Mouse (Mus musculus): Measurements from ENCODE around the gene Dock2. TPM values are rescaled to one million over a fixed set of nuclear protein-coding genes. Genes with fewer than 3 reads are reported as not detected.

Dock2 gene
- polyA plus RNA-seq, 1 experiment: not detected

DNA sequence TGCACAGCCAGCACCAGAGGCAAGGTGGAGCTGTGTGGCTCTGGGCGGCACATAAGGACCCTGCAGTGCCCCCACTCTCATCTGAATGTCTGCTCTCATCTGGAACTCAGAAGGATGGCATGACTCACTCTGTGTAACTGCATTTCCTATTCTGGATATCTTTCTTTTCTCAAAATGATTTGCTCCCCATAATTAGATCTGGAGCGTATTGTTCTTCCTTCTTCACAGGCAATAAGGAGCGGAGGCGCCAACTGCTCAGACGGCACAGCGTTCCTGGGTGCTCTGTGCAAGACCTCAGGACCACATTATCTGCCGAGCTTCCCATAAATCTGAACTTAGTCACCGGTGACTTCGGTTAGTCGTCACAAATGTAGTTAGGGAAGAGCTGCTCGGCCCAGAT is 75.4 kb downstream of the Dock2 start:
- TF ChIP-seq POLR2A (IDR thresholded peaks at IDR 0.05; ENCODE audit: insufficient read depth, low read length): no peak
- no peak for TF ChIP-seq CTCF (IDR thresholded peaks at IDR 0.05; ENCODE audit: low read depth, low read length)
- no peak for TF ChIP-seq EP300 (IDR thresholded peaks at IDR 0.05; ENCODE audit: insufficient read depth, low read depth, low read length)
- H3K9me3 ChIP-seq (replicated peaks; ENCODE audit: control insufficient read depth, insufficient read depth, low read length, poor library complexity, severe bottlenecking): no peaks in the 10 kb centered on the region
- H3K4me3 ChIP-seq (ENCODE audit: low read depth, low read length): no peak overlapping the region
- H3K36me3 ChIP-seq (ENCODE audit: control insufficient read depth, insufficient read depth, low read length, poor library complexity, severe bottlenecking): no peaks in the 10 kb centered on the region
- H3K9ac ChIP-seq (ENCODE audit: low read depth, poor library complexity, severe bottlenecking): no peak overlapping the region
- no peak overlapping the region for H3K27ac ChIP-seq (ENCODE audit: insufficient read depth, low read length)
- no peaks in the 10 kb centered on the region for H3K27me3 ChIP-seq (ENCODE audit: control insufficient read depth, insufficient read depth, low read length, poor library complexity, severe bottlenecking)
- no peaks in the 10 kb centered on the region for H3K4me1 ChIP-seq (ENCODE audit: control insufficient read depth, insufficient read depth, low read length)

DNA sequence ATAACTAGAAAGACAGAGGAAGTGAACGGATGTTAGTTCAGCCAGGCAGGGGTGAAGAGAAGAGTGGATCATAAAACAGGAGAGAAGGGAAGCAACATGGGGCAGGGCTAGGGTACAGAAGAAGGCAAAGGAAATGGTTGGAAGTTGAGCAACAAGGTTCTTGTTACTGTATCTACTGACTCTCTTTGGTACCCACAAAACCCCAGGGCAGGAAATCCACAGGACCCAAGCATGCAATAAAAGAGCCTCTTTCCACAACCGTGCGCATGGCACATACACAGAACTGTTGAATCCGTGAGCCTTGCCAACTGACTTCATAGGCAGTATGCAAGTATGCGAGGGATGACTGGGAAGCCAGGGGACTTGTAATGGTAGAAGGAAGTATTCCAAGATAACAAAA is 76.3 kb downstream of the Dock2 start:
- Histone ChIP-seq H3K27ac (ENCODE audit: insufficient read depth, low read length) (no peak overlapping the region), H3K36me3 (ENCODE audit: control insufficient read depth, insufficient read depth, low read length, poor library complexity, severe bottlenecking) (no peaks in the 10 kb centered on the region), H3K27me3 (ENCODE audit: control insufficient read depth, insufficient read depth, low read length, poor library complexity, severe bottlenecking) (no peaks in the 10 kb centered on the region), H3K9ac (ENCODE audit: low read depth, poor library complexity, severe bottlenecking) (no peak overlapping the region), H3K4me1 (ENCODE audit: control insufficient read depth, insufficient read depth, low read length) (no peaks in the 10 kb centered on the region), H3K9me3 (replicated peaks; ENCODE audit: control insufficient read depth, insufficient read depth, low read length, poor library complexity, severe bottlenecking) (no peaks in the 10 kb centered on the region), H3K4me3 (ENCODE audit: low read depth, low read length) (no peak overlapping the region)
- TF ChIP-seq POLR2A (IDR thresholded peaks at IDR 0.05; ENCODE audit: insufficient read depth, low read length): no peak
- no peak for TF ChIP-seq EP300 (IDR thresholded peaks at IDR 0.05; ENCODE audit: insufficient read depth, low read depth, low read length)
- TF ChIP-seq CTCF (IDR thresholded peaks at IDR 0.05; ENCODE audit: low read depth, low read length): no peak

DNA sequence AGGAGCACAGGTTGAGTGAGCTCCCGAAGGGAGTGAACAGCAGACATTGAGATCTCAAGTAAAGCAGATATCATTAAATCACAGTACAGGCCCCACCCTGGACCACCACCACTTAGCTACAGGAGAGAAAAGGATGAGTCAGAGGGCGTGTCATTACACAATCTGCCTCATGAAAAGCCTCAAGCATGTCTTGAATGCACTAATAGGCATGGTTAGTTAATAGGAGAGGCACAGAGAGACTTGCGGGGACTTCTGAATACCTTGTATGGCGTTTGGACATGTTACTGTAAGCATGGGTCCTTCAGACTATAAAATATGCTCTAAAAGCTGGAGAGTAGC is 78.6 kb downstream of the Dock2 start:
- TF ChIP-seq CTCF (IDR thresholded peaks at IDR 0.05; ENCODE audit: low read depth, low read length) (no peak), POLR2A (IDR thresholded peaks at IDR 0.05; ENCODE audit: insufficient read depth, low read length) (no peak), EP300 (IDR thresholded peaks at IDR 0.05; ENCODE audit: insufficient read depth, low read depth, low read length) (no peak)
- no peaks in the 10 kb centered on the region for H3K4me1 ChIP-seq (ENCODE audit: control insufficient read depth, insufficient read depth, low read length)
- H3K27ac ChIP-seq (ENCODE audit: insufficient read depth, low read length): no peak overlapping the region
- no peaks in the 10 kb centered on the region for H3K27me3 ChIP-seq (ENCODE audit: control insufficient read depth, insufficient read depth, low read length, poor library complexity, severe bottlenecking)
- H3K36me3 ChIP-seq (ENCODE audit: control insufficient read depth, insufficient read depth, low read length, poor library complexity, severe bottlenecking): no peaks in the 10 kb centered on the region
- H3K9me3 ChIP-seq (replicated peaks; ENCODE audit: control insufficient read depth, insufficient read depth, low read length, poor library complexity, severe bottlenecking): no peaks in the 10 kb centered on the region
- H3K4me3 ChIP-seq (ENCODE audit: low read depth, low read length): no peak overlapping the region
- H3K9ac ChIP-seq (ENCODE audit: low read depth, poor library complexity, severe bottlenecking): no peak overlapping the region

DNA sequence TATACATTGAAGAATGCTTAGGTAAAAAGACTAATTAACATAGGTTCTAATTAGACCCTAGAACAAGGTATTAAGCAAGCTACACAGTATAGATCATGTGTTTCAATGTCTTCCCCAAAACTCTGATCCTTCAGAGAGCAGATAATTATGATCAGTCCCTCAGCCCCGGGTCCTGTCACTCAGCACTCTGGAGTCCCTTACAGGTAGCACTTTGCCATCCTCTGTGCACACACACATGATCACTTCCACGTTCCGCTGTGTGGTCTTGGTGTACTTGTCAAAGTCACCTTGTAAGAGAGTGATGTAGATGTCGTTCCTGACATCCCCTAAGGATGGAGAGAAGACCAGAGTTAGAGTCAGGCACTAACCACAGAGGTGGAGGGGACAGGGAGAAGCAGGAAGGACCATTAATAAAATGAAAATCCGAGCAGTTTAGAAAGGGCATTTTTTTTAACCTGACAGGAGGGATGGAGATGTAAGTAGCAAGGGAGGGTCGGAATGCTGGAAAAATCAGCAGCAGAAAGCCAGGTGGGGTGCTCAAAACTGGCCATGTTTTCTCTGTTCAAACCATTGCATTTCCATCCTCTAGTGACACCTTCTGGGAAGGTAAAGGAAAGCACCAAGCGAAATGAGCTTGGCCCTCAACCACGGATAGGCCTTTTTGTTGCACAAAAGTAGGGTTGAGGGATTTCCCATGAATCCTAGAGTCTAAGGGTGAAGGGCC is 79.1 kb downstream of the Dock2 start:
- Histone ChIP-seq H3K9ac (ENCODE audit: low read depth, poor library complexity, severe bottlenecking) (no peak overlapping the region), H3K9me3 (replicated peaks; ENCODE audit: control insufficient read depth, insufficient read depth, low read length, poor library complexity, severe bottlenecking) (no peaks in the 10 kb centered on the region), H3K4me3 (ENCODE audit: low read depth, low read length) (no peak overlapping the region), H3K4me1 (ENCODE audit: control insufficient read depth, insufficient read depth, low read length) (no peaks in the 10 kb centered on the region), H3K36me3 (ENCODE audit: control insufficient read depth, insufficient read depth, low read length, poor library complexity, severe bottlenecking) (no peaks in the 10 kb centered on the region), H3K27me3 (ENCODE audit: control insufficient read depth, insufficient read depth, low read length, poor library complexity, severe bottlenecking) (no peaks in the 10 kb centered on the region), H3K27ac (ENCODE audit: insufficient read depth, low read length) (no peak overlapping the region)
- no peak for TF ChIP-seq CTCF (IDR thresholded peaks at IDR 0.05; ENCODE audit: low read depth, low read length)
- no peak for TF ChIP-seq EP300 (IDR thresholded peaks at IDR 0.05; ENCODE audit: insufficient read depth, low read depth, low read length)
- TF ChIP-seq POLR2A (IDR thresholded peaks at IDR 0.05; ENCODE audit: insufficient read depth, low read length): no peak

DNA sequence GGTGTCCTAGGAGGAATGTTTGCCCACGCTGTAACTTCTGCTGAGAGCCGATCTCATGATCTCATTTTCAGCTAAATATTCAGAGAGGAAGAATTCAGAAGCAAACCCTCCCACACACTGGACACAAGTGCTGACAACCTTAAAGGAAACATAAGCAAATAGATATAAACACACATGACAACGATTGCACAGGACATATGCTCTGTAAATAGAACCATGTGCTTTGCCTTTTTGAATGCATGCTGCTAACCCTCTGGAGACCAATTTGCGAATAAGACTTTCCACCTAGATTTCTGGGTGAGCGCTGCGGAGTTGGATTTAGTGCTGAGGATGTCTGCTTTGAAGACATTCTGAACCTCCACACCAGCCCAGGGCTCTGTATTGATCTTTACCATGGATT is 79.8 kb downstream of the Dock2 start:
- H3K27me3 ChIP-seq (ENCODE audit: control insufficient read depth, insufficient read depth, low read length, poor library complexity, severe bottlenecking): no peaks in the 10 kb centered on the region
- TF ChIP-seq CTCF (IDR thresholded peaks at IDR 0.05; ENCODE audit: low read depth, low read length): no peak
- no peak for TF ChIP-seq EP300 (IDR thresholded peaks at IDR 0.05; ENCODE audit: insufficient read depth, low read depth, low read length)
- no peak for TF ChIP-seq POLR2A (IDR thresholded peaks at IDR 0.05; ENCODE audit: insufficient read depth, low read length)
- H3K9me3 ChIP-seq (replicated peaks; ENCODE audit: control insufficient read depth, insufficient read depth, low read length, poor library complexity, severe bottlenecking): no peaks in the 10 kb centered on the region
- H3K36me3 ChIP-seq (ENCODE audit: control insufficient read depth, insufficient read depth, low read length, poor library complexity, severe bottlenecking): no peaks in the 10 kb centered on the region
- no peaks in the 10 kb centered on the region for H3K4me1 ChIP-seq (ENCODE audit: control insufficient read depth, insufficient read depth, low read length)
- H3K27ac ChIP-seq (ENCODE audit: insufficient read depth, low read length): no peak overlapping the region
- no peak overlapping the region for H3K9ac ChIP-seq (ENCODE audit: low read depth, poor library complexity, severe bottlenecking)
- no peak overlapping the region for H3K4me3 ChIP-seq (ENCODE audit: low read depth, low read length)

DNA sequence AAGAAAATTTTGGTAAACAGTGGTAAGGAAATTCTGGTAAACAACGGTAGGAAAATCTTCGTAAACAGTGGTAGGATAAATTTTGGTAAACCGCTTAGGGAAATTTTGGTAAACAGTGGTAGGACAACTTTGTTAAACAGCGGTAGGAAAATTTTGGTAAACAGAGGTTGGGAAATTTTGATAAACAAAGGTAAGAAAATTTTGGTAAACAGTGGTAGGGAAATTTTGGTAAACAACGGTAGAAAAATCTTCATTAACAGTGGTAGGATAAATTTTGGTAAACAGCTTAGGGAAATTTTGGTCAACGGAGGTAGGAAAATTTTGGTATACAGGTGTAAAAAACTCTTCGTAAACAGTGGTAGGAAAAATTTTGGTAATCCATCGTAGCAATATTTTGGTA is 101.9 kb downstream of the Dock2 start:
- Histone ChIP-seq H3K9ac (ENCODE audit: low read depth, poor library complexity, severe bottlenecking) (no peak overlapping the region), H3K4me3 (ENCODE audit: low read depth, low read length) (no peak overlapping the region), H3K4me1 (ENCODE audit: control insufficient read depth, insufficient read depth, low read length) (no peaks in the 10 kb centered on the region), H3K9me3 (replicated peaks; ENCODE audit: control insufficient read depth, insufficient read depth, low read length, poor library complexity, severe bottlenecking) (peaks cover 3% of the 10 kb centered on the region; the same call in 1 of the 2 replicates), H3K27ac (ENCODE audit: insufficient read depth, low read length) (no peak overlapping the region), H3K36me3 (ENCODE audit: control insufficient read depth, insufficient read depth, low read length, poor library complexity, severe bottlenecking) (no peaks in the 10 kb centered on the region), H3K27me3 (ENCODE audit: control insufficient read depth, insufficient read depth, low read length, poor library complexity, severe bottlenecking) (peaks cover 1% of the 10 kb centered on the region; the same call in 1 of the 2 replicates)
- TF ChIP-seq EP300 (IDR thresholded peaks at IDR 0.05; ENCODE audit: insufficient read depth, low read depth, low read length) (no peak), CTCF (IDR thresholded peaks at IDR 0.05; ENCODE audit: low read depth, low read length) (no peak)
